Mouse (Mus musculus) hindbrain, embryonic 11.5 days (tissue): Measurements from ENCODE around the gene Crisp4. TPM values are rescaled to one million over a fixed set of nuclear protein-coding genes. Genes with fewer than 3 reads are reported as not detected.

Source experiments
- ATAC-seq: fragments of 200-750 bp; cut with Nextera tagmentation; 2 replicates; pipeline ENCODE4 v1.8.0; 2017; ENCODE audit warnings: mild to moderate bottlenecking, moderate TSS enrichment, moderate library complexity; ENCODE audit not compliant: low FRiP score
- DNase-seq: peaks from one replicate; pipeline ENCODE4 v3.0.0-alpha.2; 2015; ENCODE audit warnings: low spot score
- H3K27ac ChIP-seq: fragments of 300-500 bp; sonication (generic); 2 replicates; pipeline ENCODE4 v1.5.1; 2014; ENCODE audit warnings: mild to moderate bottlenecking, low read depth, low read length
- H3K27me3 ChIP-seq: fragments of 300-500 bp; sonication (generic); 2 replicates; pipeline ENCODE4 v1.6.1; 2014; ENCODE audit warnings: mild to moderate bottlenecking, low read length, moderate library complexity, mixed read lengths; ENCODE audit not compliant: control insufficient read depth, insufficient read depth
- H3K36me3 ChIP-seq: fragments of 300-500 bp; sonication (generic); 2 replicates; pipeline ENCODE4 v1.6.1; 2014; ENCODE audit warnings: mild to moderate bottlenecking, low read length, moderate library complexity, mixed read lengths; ENCODE audit not compliant: control insufficient read depth, insufficient read depth
- H3K4me1 ChIP-seq: fragments of 300-500 bp; sonication (generic); replicated peaks from 2 replicates; pipeline ENCODE4 v1.6.1; 2014; ENCODE audit warnings: low read length, mixed read lengths; ENCODE audit not compliant: control insufficient read depth, insufficient read depth
- H3K4me2 ChIP-seq: fragments of 300-500 bp; sonication (generic); replicated peaks from 2 replicates; pipeline ENCODE4 v1.6.1; 2014; ENCODE audit warnings: mild to moderate bottlenecking, low read depth, low read length
- H3K4me3 ChIP-seq: fragments of 300-500 bp; sonication (generic); 2 replicates; pipeline ENCODE4 v1.5.1; 2014; ENCODE audit warnings: low read depth, low read length
- H3K9ac ChIP-seq: fragments of 300-500 bp; sonication (generic); 2 replicates; pipeline ENCODE4 v1.6.1; 2014; ENCODE audit warnings: low read depth, low read length
- H3K9me3 ChIP-seq: fragments of 300-500 bp; sonication (generic); 2 replicates; pipeline ENCODE4 v1.6.1; 2016; ENCODE audit warnings: low read length; ENCODE audit not compliant: control insufficient read depth
- WGBS: fragments of 180-500 bp; shearing (Covaris S2); extraction: QIAGEN DNeasy Blood & Tissue Kit; methylation state at CpG from one replicate; pipeline ENCODE4 v1.1.7; 2014; 5-methylcytosine and 5-hydroxymethylcytosine counted together
- polyA plus RNA-seq: library from polyadenylated mRNA; unstranded; fragments of >200 nt; fragmentation: Nextera tagmentation; extraction: Ambion mirVana; gene quantifications from 2 replicates; pipeline ENCODE4 v1.2.1, GENCODE M21; 2014

Gene Crisp4
- not detected in 2 replicates for polyA plus RNA-seq

GRCm38 (mm10) chr1:18145802-18146201, at the start of gene Crisp4:
Gene Crisp4, minus strand, starts transcription at chr1:18145902.
- H3K4me2 ChIP-seq: no peak within 1 kb of the TSS
- WGBS: 76% methylated on average over 3 of the region's 3 CpGs
- H3K4me3 ChIP-seq: no peak within 1 kb of the TSS
- no peaks in the 10 kb centered on the region for H3K4me1 ChIP-seq
- H3K9ac ChIP-seq: no peak within 1 kb of the TSS
- no peaks in the 10 kb centered on the region for H3K9me3 ChIP-seq
- H3K27ac ChIP-seq: no peak within 1 kb of the TSS
- no peak for ATAC-seq
- H3K36me3 ChIP-seq: no peaks in the 10 kb centered on the region
- H3K27me3 ChIP-seq: no peaks in the 10 kb centered on the region
- DNase-seq: no peak

- H3K9me3 ChIP-seq: no peaks in the 10 kb centered on the region
- no peak overlapping the region for H3K4me3 ChIP-seq
- H3K4me2 ChIP-seq: no peak overlapping the region
- H3K36me3 ChIP-seq: no peaks in the 10 kb centered on the region
- no peak overlapping the region for H3K27ac ChIP-seq
- no peak for ATAC-seq
- no peak overlapping the region for H3K9ac ChIP-seq
- H3K27me3 ChIP-seq: no peaks in the 10 kb centered on the region
- no peaks in the 10 kb centered on the region for H3K4me1 ChIP-seq
- 51% methylated on average over 4 of the region's 4 CpGs for WGBS
- DNase-seq: no peak
Observed at GRCm38 (mm10) chr1:18191719-18192118, 46.0 kb upstream of the Crisp4 start.

GRCm38 (mm10) chr1:18190714-18191712, 45.3 kb upstream of the Crisp4 start:
- 11% methylated on average over 1 of the region's 1 CpGs for WGBS
- no peak for DNase-seq
- Histone ChIP-seq H3K4me3 (no peak overlapping the region), H3K36me3 (no peaks in the 10 kb centered on the region), H3K27ac (no peak overlapping the region), H3K4me2 (no peak overlapping the region), H3K9ac (no peak overlapping the region), H3K27me3 (no peaks in the 10 kb centered on the region), H3K4me1 (no peaks in the 10 kb centered on the region), H3K9me3 (no peaks in the 10 kb centered on the region)
- ATAC-seq: no peak

- no peak for ATAC-seq
Observed at GRCm38 (mm10) chr1:18181167-18181566, 35.5 kb upstream of the Crisp4 start.

GRCm38 (mm10) chr1:18170573-18170972, 24.9 kb upstream of the Crisp4 start:
- no peaks in the 10 kb centered on the region for H3K27me3 ChIP-seq
- no peak overlapping the region for H3K9ac ChIP-seq
- no peak overlapping the region for H3K4me3 ChIP-seq
- ATAC-seq (no peak), DNase-seq (no peak)
- H3K36me3 ChIP-seq: no peaks in the 10 kb centered on the region
- no peak overlapping the region for H3K4me2 ChIP-seq
- H3K4me1 ChIP-seq: no peaks in the 10 kb centered on the region
- 87% methylated on average over 4 of the region's 4 CpGs for WGBS
- no peak overlapping the region for H3K27ac ChIP-seq
- no peaks in the 10 kb centered on the region for H3K9me3 ChIP-seq

More at GRCm38 (mm10) chr1:18181167-18181566, 35.5 kb upstream of the Crisp4 start:
- Histone ChIP-seq H3K9me3 (no peaks in the 10 kb centered on the region), H3K4me3 (no peak overlapping the region), H3K27me3 (no peaks in the 10 kb centered on the region), H3K27ac (no peak overlapping the region), H3K9ac (no peak overlapping the region), H3K36me3 (no peaks in the 10 kb centered on the region), H3K4me2 (no peak overlapping the region), H3K4me1 (no peaks in the 10 kb centered on the region)
- no peak for DNase-seq
- WGBS: 83% methylated on average over 3 of the region's 3 CpGs

GRCm38 (mm10) chr1:18168261-18168660, 22.6 kb upstream of the Crisp4 start:
- WGBS: 53% methylated on average over 1 of the region's 1 CpGs
- Histone ChIP-seq H3K9me3 (no peaks in the 10 kb centered on the region), H3K4me1 (no peaks in the 10 kb centered on the region), H3K36me3 (no peaks in the 10 kb centered on the region), H3K27me3 (no peaks in the 10 kb centered on the region), H3K9ac (no peak overlapping the region), H3K4me3 (no peak overlapping the region), H3K4me2 (no peak overlapping the region), H3K27ac (no peak overlapping the region)
- peak; percentile 10 for DNase-seq
- ATAC-seq: peak; percentile 71; the same call in 1 of the 2 replicates

- Histone ChIP-seq H3K27me3 (no peaks in the 10 kb centered on the region), H3K4me3 (no peak overlapping the region), H3K36me3 (no peaks in the 10 kb centered on the region), H3K4me2 (no peak overlapping the region), H3K4me1 (no peaks in the 10 kb centered on the region), H3K27ac (no peak overlapping the region), H3K9ac (no peak overlapping the region), H3K9me3 (no peaks in the 10 kb centered on the region)
- WGBS: 92% methylated on average over 6 of the region's 6 CpGs
- no peak for DNase-seq
- no peak for ATAC-seq
Observed at GRCm38 (mm10) chr1:18159082-18159481, 13.4 kb upstream of the Crisp4 start.

- Histone ChIP-seq H3K4me2 (no peak overlapping the region), H3K27ac (no peak overlapping the region), H3K4me3 (no peak overlapping the region), H3K4me1 (no peaks in the 10 kb centered on the region), H3K9me3 (no peaks in the 10 kb centered on the region), H3K27me3 (no peaks in the 10 kb centered on the region), H3K9ac (no peak overlapping the region), H3K36me3 (no peaks in the 10 kb centered on the region)
- ATAC-seq: no peak
- no peak for DNase-seq
Observed at GRCm38 (mm10) chr1:18148211-18148610, 2.5 kb upstream of the Crisp4 start.

- H3K9ac ChIP-seq: no peak overlapping the region
- no peaks in the 10 kb centered on the region for H3K4me1 ChIP-seq
- no peak overlapping the region for H3K4me2 ChIP-seq
- 64% methylated on average over 4 of the region's 4 CpGs for WGBS
- no peaks in the 10 kb centered on the region for H3K36me3 ChIP-seq
- H3K4me3 ChIP-seq: no peak overlapping the region
- DNase-seq (no peak), ATAC-seq (no peak)
- H3K27ac ChIP-seq: no peak overlapping the region
- H3K27me3 ChIP-seq: no peaks in the 10 kb centered on the region
- H3K9me3 ChIP-seq: no peaks in the 10 kb centered on the region
Observed at GRCm38 (mm10) chr1:18131691-18132090, 14.0 kb downstream of the Crisp4 start.
